Mouse (Mus musculus) limb, embryonic 10.5 days (tissue): ENCODE data around the gene Pgp. TPM values are rescaled to one million over a fixed set of nuclear protein-coding genes. Genes with fewer than 3 reads are reported as not detected.

Experiments used
- polyA plus RNA-seq: library from polyadenylated mRNA; unstranded; fragments of >200 nt; fragmentation: Nextera tagmentation; extraction: Ambion mirVana; gene quantifications from 2 replicates; pipeline ENCODE4 v1.2.1, GENCODE M21; 2016

The Pgp gene
- polyA plus RNA-seq, 1 experiment from 2014 or later: 68.8 TPM

Other genes starting within 250 kb of the Pgp start
- gene Tedc2, start 249.5 kb upstream of the Pgp start, polyA plus RNA-seq: 24.1 and 24.5 TPM in 2 replicates
- 117 and 120 TPM in 2 replicates for gene Ccnf, start 218.9 kb upstream of the Pgp start, polyA plus RNA-seq
- not detected in 2 replicates for gene Abca17, start 119.3 kb upstream of the Pgp start, polyA plus RNA-seq
- gene Abca3, start 118.4 kb upstream of the Pgp start, polyA plus RNA-seq: 2.8 and 3.6 TPM in 2 replicates
- 471 and 496 TPM in 2 replicates for gene Rnps1, start 55.8 kb upstream of the Pgp start, polyA plus RNA-seq
- 87.9 and 104 TPM in 2 replicates for gene Eci1, start 43.8 kb upstream of the Pgp start, polyA plus RNA-seq
- gene Dnase1l2, start 27.3 kb upstream of the Pgp start, polyA plus RNA-seq: 1.7 and 2.7 TPM in 2 replicates
- gene E4f1, start 79 bp upstream of the Pgp start, polyA plus RNA-seq: 35.0 and 38.7 TPM in 2 replicates
- gene Bricd5, start 3.5 kb downstream of the Pgp start, polyA plus RNA-seq: 0.24 TPM in 1 of 2 replicates, not detected in the other
- 31.6 and 42.2 TPM in 2 replicates for gene Mlst8, start 8.7 kb downstream of the Pgp start, polyA plus RNA-seq
- 1.4 and 3.6 TPM in 2 replicates for gene Caskin1, start 18.2 kb downstream of the Pgp start, polyA plus RNA-seq
- 125 and 136 TPM in 2 replicates for gene Traf7, start 57.5 kb downstream of the Pgp start, polyA plus RNA-seq
- 2.4 and 3.8 TPM in 2 replicates for gene Rab26, start 63.8 kb downstream of the Pgp start, polyA plus RNA-seq
- 18.9 and 24.7 TPM in 2 replicates for gene Pkd1, start 79.4 kb downstream of the Pgp start, polyA plus RNA-seq
- gene Tsc2, start 162.2 kb downstream of the Pgp start, polyA plus RNA-seq: 63.2 and 79.5 TPM in 2 replicates
- 27.5 and 31.2 TPM in 2 replicates for gene Nthl1, start 162.3 kb downstream of the Pgp start, polyA plus RNA-seq
- gene Slc9a3r2, start 179.9 kb downstream of the Pgp start, polyA plus RNA-seq: 47.2 and 57.1 TPM in 2 replicates
- gene Npw, start 188.1 kb downstream of the Pgp start, polyA plus RNA-seq: 0.88 and 1.1 TPM in 2 replicates
- gene Zfp598, start 199.3 kb downstream of the Pgp start, polyA plus RNA-seq: 34.5 and 36.7 TPM in 2 replicates
- gene Syngr3, start 219.6 kb downstream of the Pgp start, polyA plus RNA-seq: 5.2 and 7.0 TPM in 2 replicates
- 52.9 and 61.2 TPM in 2 replicates for gene Gfer, start 225.8 kb downstream of the Pgp start, polyA plus RNA-seq
- gene Noxo1, start 225.8 kb downstream of the Pgp start, polyA plus RNA-seq: 0.59 and 2.3 TPM in 2 replicates
- 165 and 183 TPM in 2 replicates for gene Tbl3, start 237.3 kb downstream of the Pgp start, polyA plus RNA-seq
- gene Rnf151, start 247.7 kb downstream of the Pgp start, polyA plus RNA-seq: 0.21 and 0.38 TPM in 2 replicates
- gene Rps2, start 247.7 kb downstream of the Pgp start, polyA plus RNA-seq: 1,693 and 2,093 TPM in 2 replicates